Mouse (Mus musculus): ENCODE results near the gene Psma5.

Psma5 gene

GRCm38 (mm10) chr3:108311688-108312087, 55.0 kb downstream of the Psma5 start:
- no peak for DNase-seq

GRCm38 (mm10) chr3:108312414-108312813, 55.7 kb downstream of the Psma5 start:
- DNase-seq = no peak

GRCm38 (mm10) chr3:108313138-108313537, 56.4 kb downstream of the Psma5 start:
- no peak for DNase-seq

- DNase-seq = peak; percentile 37
These were observed 57.4 kb downstream of the Psma5 start for GRCm38 (mm10) chr3:108314038-108314675.

- DNase-seq = no peak
These were observed 61.8 kb downstream of the Psma5 start for GRCm38 (mm10) chr3:108318517-108318916.

- DNase-seq = no peak
These were observed 64.9 kb downstream of the Psma5 start for GRCm38 (mm10) chr3:108321671-108322070.

GRCm38 (mm10) chr3:108322136-108322535, 65.4 kb downstream of the Psma5 start:
- no peak for DNase-seq

- peak; percentile 47 for DNase-seq
These were observed 66.2 kb downstream of the Psma5 start for GRCm38 (mm10) chr3:108322962-108323361.

GRCm38 (mm10) chr3:108324837-108325236, 68.1 kb downstream of the Psma5 start:
- no peak for DNase-seq

- no peak for DNase-seq
These were observed 68.8 kb downstream of the Psma5 start for GRCm38 (mm10) chr3:108325521-108325920.

- peak; percentile 74 for DNase-seq
These were observed 70.5 kb downstream of the Psma5 start for GRCm38 (mm10) chr3:108327275-108327674.

- peak; percentile 71 for DNase-seq
These were observed 71.2 kb downstream of the Psma5 start for GRCm38 (mm10) chr3:108327916-108328315.

- peak; percentile 89 for DNase-seq
These were observed 71.7 kb downstream of the Psma5 start for GRCm38 (mm10) chr3:108328441-108328841.
